24 mouse cellular contexts compared by ENCODE assay signal in genomic region chr2:167715008-167715407, GRCm38 (mm10). TPM values are rescaled to one million over a fixed set of nuclear protein-coding genes. Genes with fewer than 3 reads are reported as not detected.
A peak's percentile ranks its signal among the peaks of the same experiment; 100 is the strongest.
DNase-seq lines count a peak whose midpoint lies in the region; ATAC-seq and TF ChIP-seq lines count a peak whose summit lies in the region.
"Had no signal": no experiment of that assay in that cellular context is flagged by ENCODE, and none has a peak within 500 bp of the region (broad histone marks: within the 10 kb centered on the region; RNA-seq: fewer than 3 reads in every experiment).

No protein-coding gene starts in this region.

- no peaks in the 10 kb centered on the region for H3K9me3 ChIP-seq in lung, embryonic 15.5 days
- H3K9me3 ChIP-seq: limb, embryonic 10.5 days; neural tube, embryonic 15.5 days had no signal

- H3K4me3 ChIP-seq in lung, embryonic 15.5 days = no peak overlapping the region
- no peak overlapping the region for H3K4me3 ChIP-seq in bone marrow, adult 2 months (replicated peaks; ENCODE audit: control insufficient read depth, low read depth, low read length)
- H3K4me3 ChIP-seq: limb, embryonic 10.5 days; midbrain, embryonic 12.5 days; neural tube, embryonic 15.5 days had no signal

- H3K4me1 ChIP-seq in lung, embryonic 15.5 days = peaks cover 7% of the 10 kb centered on the region
- peaks cover 11% of the 10 kb centered on the region for H3K4me1 ChIP-seq in bone marrow, adult 2 months (ENCODE audit: control insufficient read depth, insufficient read depth, low read length)
- H3K4me1 ChIP-seq: midbrain, embryonic 12.5 days; neural tube, embryonic 15.5 days had no signal

- DNase-seq in layer of hippocampus, adult 9-11 months = peak; percentile 34
- DNase-seq in layer of hippocampus, adult 11-12 months (ENCODE audit: low spot score) = no peak
- no peak for DNase-seq in lung, postnatal 14 days
- no peak for DNase-seq in spleen, postnatal 14 days (ENCODE audit: low spot score in 2 of 2)
- no peak for DNase-seq in layer of hippocampus, postnatal 10 days (ENCODE audit: low spot score in 2 of 2)
- DNase-seq: adrenal gland, postnatal 36 days; cerebellum, adult 11 months; gastrocnemius, postnatal 10 days; kidney, adult 9 months; lung, embryonic 14.5 days; retina, postnatal 1 day; thymus, postnatal 36 days had no signal

- H3K27ac ChIP-seq in lung, embryonic 15.5 days = 0 out of 2 replicates have a peak overlapping the region, but pooled peaks have one; percentile 10
- peak overlapping the region; percentile 30; the same call in 1 of the 2 replicates for H3K27ac ChIP-seq in bone marrow, adult 2 months (ENCODE audit: control insufficient read depth, insufficient read depth, low read depth, low read length, poor library complexity)
- H3K27ac ChIP-seq: limb, embryonic 10.5 days; midbrain, embryonic 12.5 days; neural tube, embryonic 15.5 days had no signal

- WGBS in lung, embryonic 15.5 days = 60% methylated on average over 6 of the region's 6 CpGs
- 26% methylated on average over 6 of the region's 6 CpGs for WGBS in bone marrow, adult 2 months

- TF ChIP-seq CTCF in bone marrow, adult 2 months (IDR thresholded peaks at IDR 0.05; ENCODE audit: control insufficient read depth, insufficient read depth, low read length) = no peak

- H3K4me2 ChIP-seq in lung, embryonic 15.5 days = no peak overlapping the region
- H3K4me2 ChIP-seq: lung, embryonic 14.5 days; midbrain, embryonic 12.5 days; neural tube, embryonic 15.5 days had no signal

- no peaks in the 10 kb centered on the region for H3K27me3 ChIP-seq in lung, embryonic 15.5 days
- H3K27me3 ChIP-seq: midbrain, embryonic 12.5 days; neural tube, embryonic 15.5 days had no signal

- TF ChIP-seq POLR2A in bone marrow, adult 2 months (IDR thresholded peaks at IDR 0.05; ENCODE audit: borderline replicate concordance, control insufficient read depth, low read depth, low read length) = no peak

- no peak for ATAC-seq in lung, embryonic 15.5 days (ENCODE audit: borderline replicate concordance, extremely low read depth, low FRiP score, low TSS enrichment)
- ATAC-seq in granulocyte monocyte progenitor cell, adult 5-6 weeks (replicated peaks; ENCODE audit: poor library complexity, severe bottlenecking) = peak; percentile 18
- ATAC-seq: activated CD4-positive, CD25-positive, alpha-beta regulatory T cell, adult 4 months; CD4-positive, CD25-positive, alpha-beta regulatory T cell, adult 4 months; forebrain, embryonic 14.5 days; inflammation-experienced regulatory T-cells, adult 6 months had no signal

- no peaks in the 10 kb centered on the region for H3K36me3 ChIP-seq in lung, embryonic 15.5 days
- H3K36me3 ChIP-seq: limb, embryonic 10.5 days; midbrain, embryonic 12.5 days; neural tube, embryonic 15.5 days had no signal

- no peak overlapping the region for H3K9ac ChIP-seq in lung, embryonic 15.5 days
- H3K9ac ChIP-seq: lung, embryonic 14.5 days; midbrain, embryonic 12.5 days; neural tube, embryonic 15.5 days had no signal

RNA-seq across cellular contexts. Expression of gene Tmem189, which starts 25.4 kb away (rescaled TPM):
- 41.7 and 43.8 TPM in 2 replicates for polyA plus RNA-seq in lung, embryonic 15.5 days (2015; fragmentation: Nextera tagmentation; extraction: Ambion mirVana)
- polyA plus RNA-seq in bone marrow, adult 2 months (2011; ENCODE audit: insufficient read depth, insufficient read length, low replicate concordance, missing spikeins) = 20.8 and 36.2 TPM in 2 replicates
- total RNA-seq in granulocyte monocyte progenitor cell, adult 5-6 weeks (2014; fragmentation: Nextera tagmentation) = 24.7 and 28.9 TPM in 2 replicates
- 13.4 and 13.6 TPM in 2 replicates for total RNA-seq in granulocyte monocyte progenitor cell, adult 5-6 weeks (2017)
- 10 to 100 TPM; 55.6 to 55.9 TPM for total RNA-seq in layer of hippocampus, postnatal 10 days (2021)

RNA-seq across cellular contexts. Expression of gene Cebpb, which starts 26.3 kb away (rescaled TPM):
- polyA plus RNA-seq in lung, embryonic 15.5 days (2015; fragmentation: Nextera tagmentation; extraction: Ambion mirVana) = 61.4 and 68.1 TPM in 2 replicates
- polyA plus RNA-seq in bone marrow, adult 2 months (2011; ENCODE audit: insufficient read depth, insufficient read length, low replicate concordance, missing spikeins) = 13.0 and 19.5 TPM in 2 replicates
- total RNA-seq in granulocyte monocyte progenitor cell, adult 5-6 weeks (2014; fragmentation: Nextera tagmentation) = 11.8 and 15.7 TPM in 2 replicates
- total RNA-seq in granulocyte monocyte progenitor cell, adult 5-6 weeks (2017) = 17.8 and 27.5 TPM in 2 replicates
- total RNA-seq in layer of hippocampus, postnatal 10 days (2021) = 10 to 100 TPM; 12.2 to 13.6 TPM

RNA-seq across cellular contexts. Expression of gene Gm20431, which starts 53.7 kb away (rescaled TPM):
- 3.2 and 3.5 TPM in 2 replicates for polyA plus RNA-seq in lung, embryonic 15.5 days (2015; fragmentation: Nextera tagmentation; extraction: Ambion mirVana)
- polyA plus RNA-seq in bone marrow, adult 2 months (2011; ENCODE audit: insufficient read depth, insufficient read length, low replicate concordance, missing spikeins) = not detected in 2 replicates
- 4.6 and 11.6 TPM in 2 replicates for total RNA-seq in granulocyte monocyte progenitor cell, adult 5-6 weeks (2014; fragmentation: Nextera tagmentation)
- not detected in 2 replicates for total RNA-seq in granulocyte monocyte progenitor cell, adult 5-6 weeks (2017)
- total RNA-seq in layer of hippocampus, postnatal 10 days (2021) = 10 to 100 TPM; 36.8 to 45.2 TPM
- total RNA-seq: hematopoietic stem cell, adult 5-6 weeks had no signal
- polyA plus RNA-seq: activated CD4-positive, CD25-positive, alpha-beta regulatory T cell, adult 4 months; CD4-positive, CD25-positive, alpha-beta regulatory T cell, adult 4 months; cortical plate, adult 2 months; inflammation-experienced regulatory T-cells, adult 6 months had no signal
